ENCODE assay signal across 27 mouse cellular contexts in genomic region chr19:25446683-25447082, GRCm38 (mm10). TPM values are rescaled to one million over a fixed set of nuclear protein-coding genes. Genes with fewer than 3 reads are reported as not detected.
DNase-seq lines count a peak whose midpoint lies in the region; ATAC-seq and TF ChIP-seq lines count a peak whose summit lies in the region.
"Had no signal": no experiment of that assay in that cellular context is flagged by ENCODE, and none has a peak within 500 bp of the region (broad histone marks: within the 10 kb centered on the region; RNA-seq: fewer than 3 reads in every experiment).

No protein-coding gene starts in this region.

- no peaks in the 10 kb centered on the region for H3K36me3 ChIP-seq in heart, adult 2 months (ENCODE audit: control insufficient read depth, insufficient read depth, low read length)
- no peaks in the 10 kb centered on the region for H3K36me3 ChIP-seq in C2C12 (ENCODE audit: control insufficient read depth, insufficient read depth)
- H3K36me3 ChIP-seq: embryonic facial prominence, embryonic 13.5 days; embryonic facial prominence, embryonic 15.5 days; forebrain, embryonic 10.5 days; forebrain, embryonic 12.5 days; G1E had no signal

- peak overlapping the region; percentile 70 for H3K27ac ChIP-seq in heart, adult 2 months
- H3K27ac ChIP-seq: embryonic facial prominence, embryonic 13.5 days; embryonic facial prominence, embryonic 15.5 days; forebrain, embryonic 10.5 days; forebrain, embryonic 12.5 days had no signal

- peak; percentile 71 for ATAC-seq in Patski
- ATAC-seq: CD4-positive, CD25-positive, alpha-beta regulatory T cell, adult 4 months; forebrain, embryonic 14.5 days; forebrain, embryonic 16.5 days had no signal

- in situ Hi-C loops in Patski (cut with MboI; ENCODE audit: low pct_unique_long_range_greater_than_20kb) = loop anchor here (5.0 kb wide), 2 partner anchors 109 to 489 kb away; no protein-coding TSS in a partner anchor

- TF ChIP-seq POLR2A in heart, adult 2 months (IDR thresholded peaks at IDR 0.05; ENCODE audit: insufficient read depth, low read depth, low read length) = no peak

- no peak for TF ChIP-seq CTCF in heart, adult 2 months (IDR thresholded peaks at IDR 0.05)
- TF ChIP-seq CTCF in C2C12 (IDR thresholded peaks at IDR 0.05; ENCODE audit: control insufficient read depth, insufficient read depth, insufficient read length) = no peak
- no peak for TF ChIP-seq CTCF in Patski (IDR thresholded peaks at IDR 0.05)

- H3K9ac ChIP-seq in heart, adult 2 months (ENCODE audit: low read depth, low read length) = no peak overlapping the region
- H3K9ac ChIP-seq: embryonic facial prominence, embryonic 13.5 days; embryonic facial prominence, embryonic 15.5 days; forebrain, embryonic 12.5 days had no signal

- no peaks in the 10 kb centered on the region for H3K27me3 ChIP-seq in heart, adult 2 months (ENCODE audit: control insufficient read depth, insufficient read depth, low read length)
- H3K27me3 ChIP-seq in C2C12 (ENCODE audit: control insufficient read depth, insufficient read depth, insufficient read length) = no peaks in the 10 kb centered on the region
- no peaks in the 10 kb centered on the region for H3K27me3 ChIP-seq in Patski
- H3K27me3 ChIP-seq: CH12.LX; embryonic facial prominence, embryonic 13.5 days; embryonic facial prominence, embryonic 15.5 days had no signal

- 72% methylated on average over 2 of the region's 2 CpGs for WGBS in heart, adult 2 months

- H3K79me2 ChIP-seq in heart, adult 2 months (replicated peaks; ENCODE audit: control insufficient read depth, insufficient read depth, low read length) = no peaks in the 10 kb centered on the region
- H3K79me2 ChIP-seq in C2C12 (ENCODE audit: control insufficient read depth, insufficient read depth) = no peaks in the 10 kb centered on the region

- DNase-seq in heart, adult 2 months = no peak
- no peak for DNase-seq in heart, adult 9 months (ENCODE audit: low spot score in 2 of 2)
- peak; percentile 71 for DNase-seq in Patski (ENCODE audit: low read depth, low spot score)
- no peak for DNase-seq in layer of hippocampus, adult 9-10 months (ENCODE audit: low spot score)
- DNase-seq: adrenal gland, adult 2 months; adrenal gland, postnatal 10 days; adrenal gland, postnatal 25 days; cerebellum, adult 11 months; cerebellum, adult 18-20 months; cerebellum, adult 8-10 months; cerebellum, adult 9-11 months; cerebellum, postnatal 14 days; cerebellum, postnatal 36 days; embryo, embryonic 11 days had no signal

- H3K79me3 ChIP-seq in C2C12 (ENCODE audit: low read depth) = no peaks in the 10 kb centered on the region

- no peak overlapping the region for H3ac ChIP-seq in C2C12 (ENCODE audit: control insufficient read depth, insufficient read length, low read depth)

- CTCF ChIA-PET in Patski (lab: Charles Lee) = interaction anchor here (0.6 to 8.8 kb wide), 11 partner anchors 11 to 339 kb away, joined by 3 to 146 read pairs (median 3); no protein-coding TSS in a partner anchor

- no peak for TF ChIP-seq EP300 in heart, adult 2 months (IDR thresholded peaks at IDR 0.05; ENCODE audit: insufficient read depth, low read depth, low read length)

- H3K4me1 ChIP-seq in heart, adult 2 months (ENCODE audit: control insufficient read depth, insufficient read depth, low read length) = no peaks in the 10 kb centered on the region; the same call in 1 of the 2 replicates
- H3K4me1 ChIP-seq: embryonic facial prominence, embryonic 13.5 days; embryonic facial prominence, embryonic 15.5 days; forebrain, embryonic 10.5 days; forebrain, embryonic 12.5 days had no signal

- intact Hi-C loops in heart, adult 2 months (cut with DNase I) = no loop called here

- POLR2A ChIA-PET in Patski (lab: Charles Lee) = interaction anchor here (0.9 to 1.0 kb wide), 2 partner anchors 15 to 81 kb away, joined by 3 to 4 read pairs; no protein-coding TSS in a partner anchor

- H3K4me3 ChIP-seq in heart, adult 2 months = peak overlapping the region; percentile 20
- no peak overlapping the region for H3K4me3 ChIP-seq in C2C12 (ENCODE audit: insufficient read depth, poor library complexity, severe bottlenecking)
- H3K4me3 ChIP-seq: embryonic facial prominence, embryonic 13.5 days; embryonic facial prominence, embryonic 15.5 days; erythroblast, embryonic 14.5 days; forebrain, embryonic 10.5 days; forebrain, embryonic 12.5 days had no signal

TF ChIP-seq in C2C12, 6 proteins besides CTCF, POLR2A, EP300 and RAD21:
- TF ChIP-seq USF1 (IDR thresholded peaks at IDR 0.05; ENCODE audit: low read depth) = peak; percentile 70
- TF ChIP-seq CEBPB (IDR thresholded peaks at IDR 0.05; ENCODE audit: low read depth) = no peak
- peak; percentile 39 for TF ChIP-seq MYOD1 (IDR thresholded peaks at IDR 0.05; ENCODE audit: control insufficient read depth, insufficient read length, low read depth)

RNA-seq across cellular contexts. Expression of gene Dmrt1, which starts 58.7 kb away (rescaled TPM):
- not detected for total RNA-seq in heart, adult 2 months (2021)
- not detected in 2 replicates for polyA plus RNA-seq in heart, adult 2 months (2012; rRNA removed)
- not detected for polyA plus RNA-seq in C2C12 (2012; fragmentation: generic; extraction: Trizol)
- not detected for polyA plus RNA-seq in Patski (2021)
- total RNA-seq: adrenal gland, adult 2 months; adrenal gland, postnatal 10 days; adrenal gland, postnatal 25 days; adrenal gland, postnatal 4 days; common myeloid progenitor, adult 5-6 weeks; G1E had no signal
- polyA plus RNA-seq: adrenal gland, adult 2 months; CD4-positive, CD25-positive, alpha-beta regulatory T cell, adult 4 months; erythroblast, embryonic 14.5 days; forebrain, embryonic 16.5 days; G1E had no signal
